Mouse (Mus musculus) neural tube, embryonic 10.5 days (tissue): ENCODE results near the gene Trmu.
"Not testable (repeated sequence)": the region's sequence is repeated elsewhere in the genome, so short reads cannot be mapped to it uniquely, and the experiment has no call there.

Experiments used
- DNase-seq: peaks from one replicate; pipeline ENCODE4 v3.0.0-alpha.2; 2017; ENCODE audit warnings: low spot score; ENCODE audit errors: extremely low spot score

The Trmu gene

GRCm38 (mm10) chr15:85878848-85879497, at the start of gene Trmu:
Trmu (plus strand) TSS chr15:85879312.
- peak; percentile 92 for DNase-seq

DNA sequence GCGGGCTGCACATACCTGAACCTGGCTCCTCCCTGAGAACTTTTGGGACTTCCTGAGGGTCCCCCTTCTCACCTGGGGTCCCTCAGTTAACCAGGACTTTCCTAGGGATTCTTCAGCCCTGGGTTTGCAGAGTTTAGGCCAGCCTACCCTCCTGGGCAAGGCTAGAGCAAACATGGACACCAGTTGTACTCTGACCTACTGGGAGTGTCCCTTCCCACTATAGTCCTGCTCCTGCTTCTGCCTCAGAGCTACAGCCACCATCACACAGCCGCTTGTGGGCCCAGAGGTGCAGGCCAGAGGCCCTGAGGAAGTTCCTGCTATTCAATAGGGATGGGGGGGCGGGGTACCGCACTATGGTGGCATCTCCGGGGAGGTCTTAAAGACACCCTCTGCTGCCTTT, 49.6 kb upstream of the Trmu start:
- DNase-seq, result no peak

- peak; percentile 77 for DNase-seq
These were observed 47.0 kb upstream of the Trmu start, which contains the start of gene Ttc38 for GRCm38 (mm10) chr15:85831954-85832590. Ttc38 (plus strand) TSS chr15:85832306.

DNA sequence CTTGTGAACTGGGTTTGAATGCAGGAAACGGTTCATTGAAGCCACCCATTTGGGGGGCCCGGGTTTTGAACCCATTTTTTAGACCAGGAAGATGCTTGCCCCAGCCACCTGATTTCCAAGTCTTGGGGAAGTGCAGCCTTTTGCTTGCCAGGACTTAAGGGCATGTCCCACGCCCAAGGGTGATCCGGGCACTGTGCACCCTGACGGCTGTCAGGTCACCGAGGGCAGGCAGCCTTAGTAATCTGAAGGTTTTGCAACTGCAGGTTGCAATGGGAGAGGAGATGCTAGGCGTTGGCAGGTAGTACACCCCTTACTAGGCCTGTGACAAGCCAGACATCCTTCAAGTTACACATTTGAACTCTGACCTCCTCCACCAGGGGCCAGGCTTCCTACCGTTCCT, 46.5 kb upstream of the Trmu start:
- DNase-seq, result no peak

DNA sequence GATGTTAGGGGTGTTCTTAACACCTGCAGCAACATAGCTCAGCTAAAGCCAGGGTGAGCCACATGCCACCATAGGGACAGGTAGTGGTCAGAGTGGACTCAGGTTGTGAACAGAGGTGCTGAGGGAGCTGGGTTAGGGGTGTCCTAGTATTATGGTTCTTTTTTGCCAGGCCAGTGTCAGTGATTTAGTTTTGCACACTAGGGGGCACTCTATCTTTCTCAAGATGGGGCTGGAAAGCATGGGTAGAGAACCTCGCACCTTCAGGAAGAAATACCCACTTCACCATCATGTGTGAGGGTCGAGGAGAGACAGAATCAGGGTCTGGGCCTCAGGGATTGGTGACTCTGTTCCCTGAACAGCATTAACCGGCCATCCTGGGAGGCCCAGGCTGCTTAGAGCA, 43.8 kb upstream of the Trmu start:
- no peak for DNase-seq

- DNase-seq, result no peak
These were observed 42.2 kb upstream of the Trmu start for GRCm38 (mm10) chr15:85836887-85837286.

DNA sequence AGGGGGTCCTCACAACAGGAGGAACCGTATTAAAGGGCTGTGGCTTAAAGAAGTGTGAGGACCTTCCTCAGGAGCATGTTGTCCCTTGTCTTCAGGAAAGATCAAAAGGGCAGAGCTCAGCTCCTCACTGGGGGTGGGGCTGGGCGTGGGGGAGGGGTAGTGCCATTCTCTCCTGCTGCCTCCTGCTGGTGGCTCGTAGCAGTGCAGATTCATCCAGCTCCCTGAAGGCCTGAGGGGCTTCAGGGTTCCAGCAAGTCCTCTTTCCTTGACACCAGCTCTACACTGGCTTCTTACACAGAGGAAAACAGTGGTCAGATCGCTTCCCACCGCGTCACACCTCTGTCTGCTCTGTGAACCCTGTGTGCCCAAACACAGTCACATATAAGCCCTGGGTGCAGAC, 38.1 kb upstream of the Trmu start:
- DNase-seq, result peak; percentile 40

- DNase-seq, result no peak
These were observed 37.2 kb upstream of the Trmu start for GRCm38 (mm10) chr15:85841796-85842360.

DNA sequence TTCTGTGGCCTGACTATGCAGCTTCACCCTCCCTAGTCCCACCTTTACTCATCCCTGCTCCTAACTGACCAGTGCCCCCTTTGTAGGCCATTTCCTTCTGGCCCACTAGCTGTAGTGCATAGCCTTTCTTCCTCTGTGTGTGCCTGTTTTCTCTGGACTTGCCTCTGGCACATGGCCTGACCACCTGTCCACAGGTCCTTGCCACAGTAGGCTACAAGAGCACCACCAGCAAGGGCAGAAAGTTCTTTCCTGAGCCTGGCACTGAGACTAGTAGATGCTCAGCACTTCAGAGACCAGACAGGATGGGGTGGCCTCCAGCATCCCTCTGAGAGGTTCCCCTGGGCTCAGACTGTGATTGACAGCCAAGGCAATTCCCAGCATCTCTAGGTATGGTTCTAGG, 34.0 kb upstream of the Trmu start:
- DNase-seq, result no peak

GRCm38 (mm10) chr15:85851656-85852392, 27.3 kb upstream of the Trmu start:
- DNase-seq, result no peak

GRCm38 (mm10) chr15:85858980-85859489, 20.1 kb upstream of the Trmu start:
- DNase-seq, result no peak

GRCm38 (mm10) chr15:85859490-85860031, 19.6 kb upstream of the Trmu start, which contains the start of gene Gtse1:
Gtse1 (plus strand) TSS chr15:85859745.
- peak; percentile 90 for DNase-seq

DNA sequence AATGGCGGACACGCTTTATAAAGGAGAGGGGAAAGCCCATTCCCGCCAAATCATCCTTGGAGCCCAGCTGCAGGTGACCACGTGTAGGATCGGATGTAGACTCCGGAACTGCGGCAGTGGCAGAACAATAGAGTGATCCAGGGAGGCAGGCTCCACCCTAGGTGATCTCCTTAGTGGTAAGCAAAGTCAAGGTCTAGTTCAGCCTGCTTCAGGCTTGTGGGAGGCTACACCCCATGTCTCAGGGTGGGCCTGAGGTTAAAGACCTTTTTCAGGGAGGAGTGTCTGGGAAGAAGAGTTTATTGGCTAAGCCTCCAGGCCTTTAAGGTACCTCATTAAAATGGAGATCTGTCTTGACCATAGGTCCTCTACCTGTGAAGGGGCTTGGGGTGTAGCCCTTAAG, 13.2 kb upstream of the Trmu start:
- DNase-seq, result not testable (repeated sequence)

GRCm38 (mm10) chr15:85867696-85868095, 11.4 kb upstream of the Trmu start:
- peak; percentile 63 for DNase-seq

- no peak for DNase-seq
These were observed 1.8 kb upstream of the Trmu start for GRCm38 (mm10) chr15:85877336-85877735.

GRCm38 (mm10) chr15:85879498-85879895, 385 bp downstream of the Trmu start:
- no peak for DNase-seq

DNA sequence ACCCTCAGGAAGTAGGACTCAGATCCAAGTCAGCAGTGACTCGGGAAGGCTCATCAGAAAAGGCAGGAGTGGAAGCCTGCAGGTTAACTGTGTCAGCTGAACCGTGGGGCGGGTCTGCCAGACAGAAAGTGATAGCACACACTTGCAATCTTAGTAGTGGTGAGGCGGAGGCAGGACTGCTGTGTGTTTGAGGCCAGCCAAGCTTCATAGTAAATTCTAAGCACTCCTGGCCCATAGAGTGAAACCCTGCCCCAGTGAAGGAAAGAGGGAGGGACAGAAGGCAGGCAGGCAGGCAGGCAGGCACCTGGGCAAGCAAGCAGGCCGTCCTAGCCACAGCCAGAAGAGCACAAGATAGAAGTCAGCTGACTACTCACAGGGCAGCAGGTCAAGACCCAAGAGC, 6.5 kb downstream of the Trmu start:
- DNase-seq, result no peak

DNA sequence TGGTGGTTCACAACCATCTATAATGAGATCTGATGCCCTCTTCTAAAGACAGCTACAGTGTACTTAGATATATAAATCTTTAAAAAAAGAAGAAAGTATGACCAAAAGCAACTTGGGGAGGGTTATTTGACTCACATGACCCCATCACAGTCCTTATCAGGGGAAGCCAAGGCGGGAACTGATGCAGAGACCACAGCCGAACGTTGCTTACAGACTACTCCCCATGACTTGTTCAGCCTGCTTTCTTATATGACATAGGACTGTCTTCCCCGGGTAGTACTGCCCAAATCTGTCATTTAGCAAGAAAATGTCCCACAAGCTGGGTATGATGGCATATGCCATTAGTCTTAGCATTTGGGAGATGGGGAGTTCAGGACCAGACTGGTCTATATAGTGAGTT, 10.1 kb downstream of the Trmu start:
- DNase-seq, result no peak

GRCm38 (mm10) chr15:85891971-85892370, 12.9 kb downstream of the Trmu start:
- DNase-seq, result no peak

DNA sequence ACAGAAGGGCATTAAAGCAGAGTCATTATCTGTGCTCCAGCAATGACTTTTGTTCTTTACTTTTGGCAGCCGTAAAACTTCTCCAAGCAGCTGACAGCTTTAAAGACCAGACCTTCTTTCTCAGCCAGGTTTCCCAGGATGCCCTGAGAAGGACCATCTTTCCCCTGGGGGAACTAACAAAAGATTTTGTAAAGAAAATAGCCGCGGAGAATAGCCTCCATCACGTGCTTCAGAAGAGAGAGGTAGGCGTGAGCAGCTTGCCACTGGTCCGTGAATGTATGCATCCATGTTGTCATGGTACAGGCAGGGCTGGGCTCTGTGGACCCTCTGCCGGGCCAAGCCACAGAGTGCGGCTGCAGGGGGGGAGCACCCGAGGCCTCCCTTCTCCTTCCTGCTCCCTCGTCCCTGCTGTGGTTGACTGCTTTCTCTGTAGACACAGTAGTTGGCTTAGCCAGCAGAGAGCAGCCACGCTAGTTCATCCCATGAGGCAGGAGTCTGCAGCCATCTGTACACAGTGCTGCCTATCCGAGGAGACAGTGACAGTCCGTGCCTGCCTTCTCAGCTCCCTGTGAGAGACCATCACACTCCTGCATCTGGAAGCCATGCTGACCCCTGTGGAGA, 13.5 kb downstream of the Trmu start:
- no peak for DNase-seq

DNA sequence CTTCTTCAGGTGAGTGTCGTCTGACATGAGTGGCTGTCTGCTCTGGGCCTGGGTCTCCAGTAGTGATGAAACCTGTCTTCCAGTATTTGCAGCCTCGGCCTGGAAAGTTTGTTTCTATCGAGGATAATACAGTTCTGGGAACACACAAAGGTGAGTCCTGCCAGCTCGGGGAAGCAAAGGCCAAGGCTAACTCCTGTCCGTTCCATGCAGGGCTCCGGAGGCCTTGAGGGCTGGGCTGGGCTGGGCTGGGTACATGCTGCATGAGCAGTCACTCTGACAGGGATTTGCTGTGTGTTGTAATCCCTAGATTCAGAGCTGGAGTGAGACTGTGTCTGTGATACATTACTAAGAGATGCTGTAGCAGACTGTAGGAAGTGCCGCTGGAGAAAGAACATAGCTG, 14.8 kb downstream of the Trmu start:
- DNase-seq, result no peak
